15 mouse cellular contexts compared by ENCODE assay signal in genomic region chr6:29206006-29206405, GRCm38 (mm10). TPM values are rescaled to one million over a fixed set of nuclear protein-coding genes. Genes with fewer than 3 reads are reported as not detected.
"Had no signal": no experiment of that assay in that cellular context is flagged by ENCODE, and none has a peak within 500 bp of the region (broad histone marks: within the 10 kb centered on the region; RNA-seq: fewer than 3 reads in every experiment).

No protein-coding gene starts in this region.

- H3K27me3 ChIP-seq: limb, embryonic 13.5 days; midbrain, embryonic 12.5 days; neural tube, embryonic 13.5 days; stomach, embryonic 15.5 days had no signal

- H3K9ac ChIP-seq: limb, embryonic 13.5 days; liver, embryonic 12.5 days; lung, embryonic 14.5 days; midbrain, embryonic 12.5 days; neural tube, embryonic 13.5 days; stomach, embryonic 15.5 days had no signal

- H3K4me2 ChIP-seq: limb, embryonic 13.5 days; liver, embryonic 12.5 days; lung, embryonic 14.5 days; midbrain, embryonic 12.5 days; neural tube, embryonic 13.5 days; stomach, embryonic 15.5 days had no signal

- ATAC-seq: liver, embryonic 12.5 days had no signal

- H3K4me3 ChIP-seq: layer of hippocampus, adult 2 months; limb, embryonic 13.5 days; liver, embryonic 12.5 days; midbrain, embryonic 12.5 days; neural tube, embryonic 13.5 days; stomach, embryonic 15.5 days had no signal

- DNase-seq: kidney, postnatal 10 days; kidney, postnatal 4 days; lung, embryonic 14.5 days; lung, postnatal 10 days; retina, postnatal 1 day; right cerebral cortex, postnatal 4 days; spleen, adult 18-20 months; thymus, postnatal 4 days had no signal

- H3K27ac ChIP-seq: layer of hippocampus, adult 2 months; limb, embryonic 13.5 days; liver, embryonic 12.5 days; midbrain, embryonic 12.5 days; neural tube, embryonic 13.5 days; stomach, embryonic 15.5 days had no signal

- H3K9me3 ChIP-seq: limb, embryonic 13.5 days; liver, embryonic 12.5 days; midbrain, embryonic 12.5 days; neural tube, embryonic 13.5 days; stomach, embryonic 15.5 days had no signal

RNA-seq across cellular contexts. Expression of gene Prrt4, which starts 26.6 kb away (rescaled TPM):
- total RNA-seq: megakaryocyte, adult 5-6 weeks had no signal
